Mouse (Mus musculus) urinary bladder, adult 18-20 months (tissue): ENCODE data around the gene Cul5.

Source experiments
- DNase-seq, 2 experiments: peaks; one replicate each; pipeline ENCODE4 v3.0.0; 2022; ENCODE audit warnings: low spot score in 2 of 2, mixed read lengths in 2 of 2

The Cul5 gene

GRCm38 (mm10) chr9:53669680-53670219 lies at the start of gene Cul5:
Gene Cul5 (minus strand): TSS chr9:53670014.
- DNase-seq, result no peak

- peak; percentile 26 to 45 for DNase-seq
Measured at GRCm38 (mm10) chr9:53705992-53706696, 36.3 kb upstream of the Cul5 start, which contains the start of gene Rab39. Gene Rab39 (minus strand): TSS chr9:53706232.

- DNase-seq, result no peak
Measured at GRCm38 (mm10) chr9:53705491-53705991, 35.7 kb upstream of the Cul5 start.

GRCm38 (mm10) chr9:53702991-53703390 lies 33.2 kb upstream of the Cul5 start:
- no peak for DNase-seq

GRCm38 (mm10) chr9:53700496-53700895 lies 30.7 kb upstream of the Cul5 start:
- no peak for DNase-seq

- no peak for DNase-seq
Measured at GRCm38 (mm10) chr9:53695846-53696245, 26.0 kb upstream of the Cul5 start.

GRCm38 (mm10) chr9:53693718-53694117 lies 23.9 kb upstream of the Cul5 start:
- no peak for DNase-seq

- DNase-seq, result no peak
Measured at GRCm38 (mm10) chr9:53691745-53692670, 22.2 kb upstream of the Cul5 start.

- no peak for DNase-seq
Measured at GRCm38 (mm10) chr9:53680851-53681250, 11.0 kb upstream of the Cul5 start.

GRCm38 (mm10) chr9:53676921-53677320 lies 7.1 kb upstream of the Cul5 start:
- no peak for DNase-seq

GRCm38 (mm10) chr9:53673571-53673970 lies 3.8 kb upstream of the Cul5 start:
- peak; percentile 37 to 52 for DNase-seq

GRCm38 (mm10) chr9:53667020-53667669 lies 2.7 kb downstream of the Cul5 start:
- DNase-seq, result peak; percentile 84 to 95

GRCm38 (mm10) chr9:53666665-53667019 lies 3.2 kb downstream of the Cul5 start:
- DNase-seq, result no peak

- DNase-seq, result no peak
Measured at GRCm38 (mm10) chr9:53665428-53665827, 4.4 kb downstream of the Cul5 start.

- DNase-seq, result no peak
Measured at GRCm38 (mm10) chr9:53664819-53665218, 5.0 kb downstream of the Cul5 start.

- no peak for DNase-seq
Measured at GRCm38 (mm10) chr9:53634796-53635195, 35.0 kb downstream of the Cul5 start.

GRCm38 (mm10) chr9:53615246-53615645 lies 54.6 kb downstream of the Cul5 start:
- DNase-seq, result no peak

GRCm38 (mm10) chr9:53614286-53614685 lies 55.5 kb downstream of the Cul5 start:
- no peak for DNase-seq

- peak; percentile 90 to 92 for DNase-seq
Measured at GRCm38 (mm10) chr9:53609968-53610781, 59.6 kb downstream of the Cul5 start, which contains the start of gene Acat1. Gene Acat1 (minus strand): TSS chr9:53610382.

GRCm38 (mm10) chr9:53609306-53609967 lies 60.4 kb downstream of the Cul5 start:
- DNase-seq, result no peak
